Mouse (Mus musculus): ENCODE results near the gene Rybp. TPM values are rescaled to one million over a fixed set of nuclear protein-coding genes. Genes with fewer than 3 reads are reported as not detected.

The Rybp gene
- polyA plus RNA-seq, 1 experiment from 2014 or later, result 5.8 TPM

DNA sequence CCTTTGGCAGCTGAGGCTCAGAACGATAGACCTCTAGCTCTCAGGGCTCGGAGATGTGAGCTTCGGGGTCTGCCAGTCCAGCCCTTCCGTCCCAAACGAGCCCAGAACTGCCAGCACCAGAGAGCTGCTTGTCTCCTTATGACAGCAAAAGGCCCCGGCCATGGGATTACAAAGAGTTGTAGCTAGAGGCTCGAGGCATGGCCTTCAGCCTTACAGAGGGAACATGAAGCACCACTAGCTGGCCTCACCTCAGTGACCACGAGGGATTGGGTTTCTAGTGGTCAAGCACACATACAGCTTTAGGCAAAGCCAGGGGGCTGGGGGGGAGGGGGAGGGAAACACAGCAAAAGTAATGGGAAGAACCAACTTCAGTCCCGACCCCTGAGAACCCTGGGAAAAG is 43.8 kb upstream of the Rybp start:
- Histone ChIP-seq H3K27me3 (ENCODE audit: insufficient read depth, low read length) (no peaks in the 10 kb centered on the region), H3K4me3 (ENCODE audit: low read depth, low read length) (no peak overlapping the region), H3K4me1 (ENCODE audit: insufficient read depth) (peaks cover 5% of the 10 kb centered on the region; the same call in 1 of the 2 replicates), H3K9me3 (ENCODE audit: low read length) (no peaks in the 10 kb centered on the region), H3K27ac (ENCODE audit: low read depth) (no peak overlapping the region), H3K9ac (replicated peaks) (no peak overlapping the region), H3K36me3 (replicated peaks; ENCODE audit: insufficient read depth, low read length) (no peaks in the 10 kb centered on the region), H3K4me2 (ENCODE audit: low read depth, low read length) (no peak overlapping the region)
- no peak for TF ChIP-seq CTCF (IDR thresholded peaks at IDR 0.05; ENCODE audit: low read depth)
- TF ChIP-seq EP300 (IDR thresholded peaks at IDR 0.05; ENCODE audit: low read depth), result no peak
- 65% methylated on average over 9 of the region's 9 CpGs for WGBS (ENCODE audit: insufficient replicate concordance)
- ATAC-seq, result no peak
- DNase-seq, result no peak

DNA sequence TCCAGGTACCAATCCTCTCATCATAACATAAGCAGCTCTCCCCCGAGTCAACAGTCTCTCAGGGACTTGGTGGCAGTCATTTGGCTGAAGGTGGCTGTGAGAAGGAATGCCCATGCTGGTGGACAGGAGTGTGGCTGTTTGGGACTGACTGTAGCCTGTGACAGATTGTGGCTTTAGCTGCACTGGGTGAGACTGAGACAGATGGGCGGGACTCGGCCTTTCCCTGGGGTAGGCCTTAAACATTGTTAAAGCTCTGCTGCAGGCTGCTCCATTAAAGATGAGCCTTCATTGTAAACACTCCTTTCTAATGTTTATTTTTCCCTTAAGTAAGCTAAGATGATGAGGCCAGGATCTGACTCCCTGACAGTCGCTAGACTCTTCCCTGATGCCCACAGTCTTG is 42.3 kb upstream of the Rybp start:
- H3K9ac ChIP-seq (replicated peaks), result no peak overlapping the region
- 72% methylated on average over 4 of the region's 4 CpGs for WGBS (ENCODE audit: insufficient replicate concordance)
- TF ChIP-seq CTCF (IDR thresholded peaks at IDR 0.05; ENCODE audit: low read depth) (no peak), EP300 (IDR thresholded peaks at IDR 0.05; ENCODE audit: low read depth) (no peak)
- H3K4me2 ChIP-seq (ENCODE audit: low read depth, low read length), result no peak overlapping the region
- H3K36me3 ChIP-seq (replicated peaks; ENCODE audit: insufficient read depth, low read length), result no peaks in the 10 kb centered on the region
- no peak for ATAC-seq
- H3K27me3 ChIP-seq (ENCODE audit: insufficient read depth, low read length), result no peaks in the 10 kb centered on the region
- H3K27ac ChIP-seq (ENCODE audit: low read depth), result no peak overlapping the region
- no peak for DNase-seq
- no peak overlapping the region for H3K4me3 ChIP-seq (ENCODE audit: low read depth, low read length)
- no peaks in the 10 kb centered on the region for H3K9me3 ChIP-seq (ENCODE audit: low read length)
- H3K4me1 ChIP-seq (ENCODE audit: insufficient read depth), result no peaks in the 10 kb centered on the region

DNA sequence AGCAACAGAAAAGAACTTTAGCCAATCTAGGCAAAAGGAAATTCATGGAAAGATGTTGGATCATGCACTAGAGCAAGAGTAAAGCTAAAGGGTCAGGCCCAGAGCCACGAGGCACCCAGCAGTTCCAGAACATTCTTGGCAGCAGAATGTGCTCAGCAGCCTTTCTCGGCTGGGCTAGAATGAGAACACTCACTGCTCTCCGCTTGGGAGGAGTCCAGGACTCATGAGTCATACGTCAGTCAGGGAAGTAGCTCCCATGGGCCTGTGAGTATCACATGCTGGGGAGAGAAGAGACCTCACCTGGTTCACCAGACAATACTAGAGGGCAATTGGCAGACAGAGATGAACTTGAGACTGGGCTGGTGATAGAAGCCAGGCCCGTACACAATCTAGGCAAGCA is 39.8 kb upstream of the Rybp start:
- H3K9ac ChIP-seq (replicated peaks), result no peak overlapping the region
- H3K4me2 ChIP-seq (ENCODE audit: low read depth, low read length), result no peak overlapping the region
- H3K4me3 ChIP-seq (ENCODE audit: low read depth, low read length), result no peak overlapping the region
- H3K27me3 ChIP-seq (ENCODE audit: insufficient read depth, low read length), result no peaks in the 10 kb centered on the region
- no peak overlapping the region for H3K27ac ChIP-seq (ENCODE audit: low read depth)
- H3K36me3 ChIP-seq (replicated peaks; ENCODE audit: insufficient read depth, low read length), result no peaks in the 10 kb centered on the region
- DNase-seq (no peak), ATAC-seq (no peak)
- TF ChIP-seq EP300 (IDR thresholded peaks at IDR 0.05; ENCODE audit: low read depth) (no peak), CTCF (IDR thresholded peaks at IDR 0.05; ENCODE audit: low read depth) (no peak)
- no peaks in the 10 kb centered on the region for H3K4me1 ChIP-seq (ENCODE audit: insufficient read depth)
- WGBS (ENCODE audit: insufficient replicate concordance), result 72% methylated on average over 5 of the region's 5 CpGs
- no peaks in the 10 kb centered on the region for H3K9me3 ChIP-seq (ENCODE audit: low read length)

DNA sequence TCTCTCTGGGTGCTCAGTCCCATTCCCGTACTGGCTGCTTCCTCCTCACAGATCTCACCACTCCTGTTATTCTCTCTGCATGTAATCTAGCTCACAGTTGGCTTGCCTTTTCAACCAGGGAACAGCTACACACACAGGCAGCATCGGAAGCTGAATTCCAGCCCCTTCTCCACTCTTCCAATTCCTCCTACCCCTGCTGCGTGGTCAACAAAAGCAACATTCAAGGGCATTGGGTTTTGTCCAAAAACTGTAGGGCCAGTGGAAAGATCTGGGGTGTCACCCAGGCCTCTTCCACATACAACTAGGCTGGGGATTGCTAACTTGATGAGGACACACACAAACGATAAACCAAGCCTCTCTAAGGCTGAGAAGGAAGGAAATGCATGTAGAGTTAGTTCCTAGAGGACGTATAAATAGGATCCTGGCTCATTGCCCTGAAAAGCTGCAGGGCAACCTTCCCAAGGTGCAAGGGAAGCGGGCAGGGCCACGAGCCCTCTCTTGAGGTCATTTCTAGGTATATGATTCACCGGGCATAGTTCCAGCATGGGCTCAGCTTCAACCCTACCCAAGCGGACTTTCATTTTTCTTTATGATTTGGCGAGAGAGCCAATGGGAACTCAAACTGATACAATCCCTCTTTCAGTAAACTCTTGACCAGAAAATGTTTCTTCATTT is 36.6 kb upstream of the Rybp start:
- Histone ChIP-seq H3K27ac (ENCODE audit: low read depth) (no peak overlapping the region), H3K9me3 (ENCODE audit: low read length) (no peaks in the 10 kb centered on the region), H3K4me3 (ENCODE audit: low read depth, low read length) (no peak overlapping the region), H3K4me2 (ENCODE audit: low read depth, low read length) (no peak overlapping the region), H3K27me3 (ENCODE audit: insufficient read depth, low read length) (no peaks in the 10 kb centered on the region), H3K4me1 (ENCODE audit: insufficient read depth) (no peaks in the 10 kb centered on the region), H3K9ac (replicated peaks) (no peak overlapping the region), H3K36me3 (replicated peaks; ENCODE audit: insufficient read depth, low read length) (no peaks in the 10 kb centered on the region)
- WGBS (ENCODE audit: insufficient replicate concordance), result 63% methylated on average over 10 of the region's 10 CpGs
- no peak for DNase-seq
- TF ChIP-seq CTCF (IDR thresholded peaks at IDR 0.05; ENCODE audit: low read depth) (no peak), EP300 (IDR thresholded peaks at IDR 0.05; ENCODE audit: low read depth) (no peak)
- no peak for ATAC-seq

DNA sequence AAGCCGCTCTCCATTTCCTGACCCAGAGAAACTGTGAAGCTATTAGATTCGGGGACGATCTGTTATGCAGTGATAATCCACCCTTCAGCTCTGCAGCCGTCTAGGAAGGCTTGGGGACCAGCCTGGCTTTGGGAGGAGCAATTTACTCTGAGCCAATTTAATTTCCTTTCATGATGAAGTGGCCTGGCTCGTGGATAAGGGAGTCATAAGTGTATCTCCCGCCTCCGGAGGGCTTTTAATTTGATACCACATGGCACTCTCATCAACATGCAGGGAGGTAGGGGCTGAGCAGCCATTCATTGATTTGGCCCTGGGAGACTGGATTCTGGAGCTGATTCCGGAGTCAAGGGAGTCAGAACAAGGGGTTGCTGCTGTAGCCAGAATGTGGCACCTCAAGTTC is 35.3 kb upstream of the Rybp start:
- no peaks in the 10 kb centered on the region for H3K27me3 ChIP-seq (ENCODE audit: insufficient read depth, low read length)
- ATAC-seq (no peak), DNase-seq (no peak)
- no peaks in the 10 kb centered on the region for H3K4me1 ChIP-seq (ENCODE audit: insufficient read depth)
- H3K36me3 ChIP-seq (replicated peaks; ENCODE audit: insufficient read depth, low read length), result no peaks in the 10 kb centered on the region
- H3K27ac ChIP-seq (ENCODE audit: low read depth), result no peak overlapping the region
- no peak overlapping the region for H3K9ac ChIP-seq (replicated peaks)
- TF ChIP-seq EP300 (IDR thresholded peaks at IDR 0.05; ENCODE audit: low read depth) (no peak), CTCF (IDR thresholded peaks at IDR 0.05; ENCODE audit: low read depth) (no peak)
- 53% methylated on average over 8 of the region's 8 CpGs for WGBS (ENCODE audit: insufficient replicate concordance)
- no peaks in the 10 kb centered on the region for H3K9me3 ChIP-seq (ENCODE audit: low read length)
- H3K4me3 ChIP-seq (ENCODE audit: low read depth, low read length), result no peak overlapping the region
- H3K4me2 ChIP-seq (ENCODE audit: low read depth, low read length), result no peak overlapping the region

DNA sequence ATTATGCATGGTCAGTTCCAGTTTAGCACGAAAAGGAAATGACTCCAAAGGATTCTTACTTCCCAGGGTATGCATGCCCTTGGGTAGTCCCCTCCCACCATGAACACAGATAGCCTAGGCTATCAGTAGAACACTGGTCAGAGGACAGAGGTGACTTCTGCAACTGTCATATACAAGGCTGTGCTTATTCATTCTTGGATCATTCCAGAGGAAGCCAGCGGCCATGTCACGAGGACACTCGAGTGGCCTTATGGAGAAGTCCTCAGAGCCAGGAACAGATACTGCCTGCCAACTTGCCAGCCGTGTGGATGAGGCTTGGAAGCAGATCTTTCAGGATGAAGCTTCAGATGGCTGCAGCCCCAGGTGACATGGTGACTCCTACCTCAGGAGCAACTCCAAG is 34.9 kb upstream of the Rybp start:
- WGBS (ENCODE audit: insufficient replicate concordance), result 57% methylated on average over 5 of the region's 5 CpGs
- no peak for ATAC-seq
- H3K9ac ChIP-seq (replicated peaks), result no peak overlapping the region
- no peaks in the 10 kb centered on the region for H3K27me3 ChIP-seq (ENCODE audit: insufficient read depth, low read length)
- TF ChIP-seq EP300 (IDR thresholded peaks at IDR 0.05; ENCODE audit: low read depth), result no peak
- no peak for TF ChIP-seq CTCF (IDR thresholded peaks at IDR 0.05; ENCODE audit: low read depth)
- no peak overlapping the region for H3K4me3 ChIP-seq (ENCODE audit: low read depth, low read length)
- H3K36me3 ChIP-seq (replicated peaks; ENCODE audit: insufficient read depth, low read length), result no peaks in the 10 kb centered on the region
- no peak for DNase-seq
- no peak overlapping the region for H3K27ac ChIP-seq (ENCODE audit: low read depth)
- H3K4me1 ChIP-seq (ENCODE audit: insufficient read depth), result no peaks in the 10 kb centered on the region
- H3K9me3 ChIP-seq (ENCODE audit: low read length), result no peaks in the 10 kb centered on the region
- H3K4me2 ChIP-seq (ENCODE audit: low read depth, low read length), result no peak overlapping the region

All from liver, postnatal 0 days (tissue).